Mouse (Mus musculus): ENCODE data around the gene Tenm4.

Tenm4 gene

GRCm38 (mm10) chr7:96677082-96677481 lies 506.0 kb downstream of the Tenm4 start:
- peak; percentile 66 to 68 for DNase-seq (ENCODE audit: low spot score in 2 of 2)

GRCm38 (mm10) chr7:96678236-96678635 lies 507.2 kb downstream of the Tenm4 start:
- DNase-seq (ENCODE audit: low spot score in 2 of 2), result no peak

GRCm38 (mm10) chr7:96679746-96680145 lies 508.7 kb downstream of the Tenm4 start:
- no peak for DNase-seq (ENCODE audit: low spot score in 2 of 2)

- peak; percentile 30 to 46 for DNase-seq (ENCODE audit: low spot score in 2 of 2)
These were observed 509.4 kb downstream of the Tenm4 start for GRCm38 (mm10) chr7:96680405-96680804.

- no peak for DNase-seq (ENCODE audit: low spot score in 2 of 2)
These were observed 510.8 kb downstream of the Tenm4 start for GRCm38 (mm10) chr7:96681808-96682207.

- DNase-seq (ENCODE audit: low spot score in 2 of 2), result no peak
These were observed 517.1 kb downstream of the Tenm4 start for GRCm38 (mm10) chr7:96688141-96688540.

GRCm38 (mm10) chr7:96701097-96701845 lies 530.2 kb downstream of the Tenm4 start:
- no peak for DNase-seq (ENCODE audit: low spot score in 2 of 2)

GRCm38 (mm10) chr7:96703958-96704357 lies 532.9 kb downstream of the Tenm4 start:
- DNase-seq (ENCODE audit: low spot score in 2 of 2), result no peak

- no peak for DNase-seq (ENCODE audit: low spot score in 2 of 2)
These were observed 534.5 kb downstream of the Tenm4 start for GRCm38 (mm10) chr7:96705307-96706129.

- no peak for DNase-seq (ENCODE audit: low spot score in 2 of 2)
These were observed 535.5 kb downstream of the Tenm4 start for GRCm38 (mm10) chr7:96706531-96706930.

GRCm38 (mm10) chr7:96707112-96707511 lies 536.1 kb downstream of the Tenm4 start:
- DNase-seq (ENCODE audit: low spot score in 2 of 2), result no peak

GRCm38 (mm10) chr7:96708071-96708470 lies 537.0 kb downstream of the Tenm4 start:
- DNase-seq (ENCODE audit: low spot score in 2 of 2), result peak in 1 of 2 experiments; percentile 42

- DNase-seq (ENCODE audit: low spot score in 2 of 2), result no peak
These were observed 537.5 kb downstream of the Tenm4 start for GRCm38 (mm10) chr7:96708561-96708960.

- DNase-seq (ENCODE audit: low spot score in 2 of 2), result no peak
These were observed 537.9 kb downstream of the Tenm4 start for GRCm38 (mm10) chr7:96708968-96709367.

- no peak for DNase-seq (ENCODE audit: low spot score in 2 of 2)
These were observed 538.8 kb downstream of the Tenm4 start for GRCm38 (mm10) chr7:96709891-96710290.

- DNase-seq (ENCODE audit: low spot score in 2 of 2), result peak in 1 of 2 experiments; percentile 30
These were observed 539.6 kb downstream of the Tenm4 start for GRCm38 (mm10) chr7:96710658-96711071.

GRCm38 (mm10) chr7:96712876-96713275 lies 541.8 kb downstream of the Tenm4 start:
- no peak for DNase-seq (ENCODE audit: low spot score in 2 of 2)

- DNase-seq (ENCODE audit: low spot score in 2 of 2), result no peak
These were observed 545.9 kb downstream of the Tenm4 start for GRCm38 (mm10) chr7:96716911-96717310.

GRCm38 (mm10) chr7:96718201-96719155 lies 547.4 kb downstream of the Tenm4 start:
- DNase-seq (ENCODE audit: low spot score in 2 of 2), result no peak

- no peak for DNase-seq (ENCODE audit: low spot score in 2 of 2)
These were observed 548.9 kb downstream of the Tenm4 start for GRCm38 (mm10) chr7:96719926-96720325.

GRCm38 (mm10) chr7:96720465-96720864 lies 549.4 kb downstream of the Tenm4 start:
- no peak for DNase-seq (ENCODE audit: low spot score in 2 of 2)

- no peak for DNase-seq (ENCODE audit: low spot score in 2 of 2)
These were observed 551.8 kb downstream of the Tenm4 start for GRCm38 (mm10) chr7:96722796-96723195.

Data from right cerebral cortex, postnatal 36 days (tissue).